Mouse (Mus musculus) gastrocnemius, postnatal 14 days (tissue): Measurements from ENCODE around the gene 4930507D05Rik. TPM values are rescaled to one million over a fixed set of nuclear protein-coding genes. Genes with fewer than 3 reads are reported as not detected.
"Not testable (repeated sequence)": the region's sequence is repeated elsewhere in the genome, so short reads cannot be mapped to it uniquely, and the experiment has no call there.

Experiments used
- DNase-seq: peaks from one replicate; pipeline ENCODE4 v3.0.0; 2021; ENCODE audit warnings: mixed read lengths
- intact Hi-C: fragments of 180-260 bp; cut with DNase I; formaldehyde crosslinking; loops from one replicate; pipeline ENCODE4 v1.15.1; 2025; ENCODE audit warnings: low total_unique reads
- total RNA-seq, 2 experiments: library from RNA; stranded (reverse); gene quantifications; 2 replicates each; pipeline ENCODE4 v1.2.3; 2021

The 4930507D05Rik gene
- total RNA-seq, 2 experiments from 2014 or later = 0.16 to 0.23 TPM

DNA sequence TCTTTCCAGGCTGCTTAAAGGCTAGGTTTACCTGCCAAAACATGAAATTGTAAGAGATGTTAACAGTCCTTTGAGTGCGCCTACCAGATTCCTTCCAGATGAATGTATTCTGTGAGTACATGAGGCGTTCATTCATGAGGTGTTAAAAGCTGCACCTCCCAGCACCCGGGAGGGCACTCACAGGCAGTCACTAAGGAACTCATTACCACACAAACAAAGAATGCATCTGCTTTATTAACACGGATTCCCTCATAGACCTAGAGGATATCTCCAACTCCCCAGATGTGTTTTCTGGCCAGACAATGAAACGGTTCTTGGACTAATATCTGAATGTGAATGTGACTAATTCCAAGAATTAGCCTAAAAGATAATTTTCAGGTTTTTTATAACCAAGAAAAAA lies 21.8 kb downstream of the 4930507D05Rik start:
- no peak for DNase-seq
- intact Hi-C loops = no loop called here

- intact Hi-C loops = no loop called here
- DNase-seq = no peak
Observed at GRCm38 (mm10) chr10:62474944-62475343, 25.7 kb downstream of the 4930507D05Rik start.

DNA sequence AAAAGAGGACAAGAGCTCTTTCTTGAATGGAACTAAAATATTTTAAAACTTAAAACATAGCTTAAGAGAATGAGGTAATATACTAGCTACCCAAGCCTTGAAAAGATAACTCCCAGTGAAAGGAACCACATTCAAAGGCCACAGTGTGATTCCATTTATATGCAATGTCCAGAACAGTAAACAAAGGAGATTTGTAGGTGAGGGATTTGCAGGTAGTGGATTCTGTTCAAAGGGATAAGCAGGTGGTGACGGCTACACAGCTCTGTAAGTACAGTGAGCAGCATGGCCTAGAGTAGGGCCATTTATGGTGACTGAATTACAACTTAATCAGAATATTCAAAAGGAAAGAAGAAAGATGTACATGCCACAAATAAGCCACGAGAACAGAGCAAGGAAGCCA lies 27.7 kb downstream of the 4930507D05Rik start:
- intact Hi-C loops = no loop called here

DNA sequence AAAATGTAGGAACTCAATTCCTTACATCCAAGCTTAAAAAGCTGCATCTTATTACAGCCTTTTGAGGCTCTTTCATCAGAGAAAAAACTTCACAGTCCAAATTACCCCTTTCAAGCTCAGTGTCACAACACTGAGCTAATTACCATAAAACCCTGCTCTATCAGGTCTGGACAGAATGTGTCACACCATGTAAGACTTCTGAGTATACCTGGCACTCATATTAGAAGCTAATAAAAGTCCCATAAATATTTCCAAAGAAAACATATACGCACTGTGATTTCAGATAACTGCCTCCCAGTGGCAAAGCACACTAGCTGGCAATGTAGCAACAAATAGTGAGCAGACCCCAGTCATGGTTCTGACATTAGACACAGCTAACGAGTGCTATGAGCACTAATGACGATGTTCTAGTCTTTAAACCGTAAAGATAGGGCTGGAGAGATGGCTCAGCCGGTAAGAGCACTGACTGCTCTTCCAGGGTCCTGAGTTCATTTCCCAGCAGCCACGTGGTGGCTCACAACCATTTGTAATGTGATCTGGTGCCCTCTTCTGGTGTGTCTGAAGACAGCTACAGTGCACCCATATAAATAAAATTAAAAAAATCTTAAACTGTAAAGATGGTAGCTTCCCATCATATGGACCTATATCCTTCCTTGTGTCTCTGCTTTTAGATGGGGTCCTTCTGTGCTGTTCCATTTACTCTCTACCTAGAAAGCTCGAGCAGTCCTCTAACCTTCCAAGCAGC lies 32.0 kb downstream of the 4930507D05Rik start:
- intact Hi-C loops = no loop called here

More for the DNA sequence above, 27.7 kb downstream of the 4930507D05Rik start:
- DNase-seq = no peak

GRCm38 (mm10) chr10:62485878-62486582 lies 36.7 kb downstream of the 4930507D05Rik start:
- no peak for DNase-seq
- intact Hi-C loops = loop anchor here (5.0 kb wide), 1 partner anchor 39 kb away; the partner anchor contains the start of genes 4930507D05Rik and Supv3l1

More for the DNA sequence above, 32.0 kb downstream of the 4930507D05Rik start:
- no peak for DNase-seq

GRCm38 (mm10) chr10:62486618-62487415 lies 37.5 kb downstream of the 4930507D05Rik start, which contains the start of gene Vps26a:
TSS of gene Vps26a (minus strand) at chr10:62486805.
- DNase-seq = peak; percentile 97
- intact Hi-C loops = loop anchor here (5.0 kb wide), 1 partner anchor 40 kb away; the partner anchor contains the start of genes 4930507D05Rik and Supv3l1

DNA sequence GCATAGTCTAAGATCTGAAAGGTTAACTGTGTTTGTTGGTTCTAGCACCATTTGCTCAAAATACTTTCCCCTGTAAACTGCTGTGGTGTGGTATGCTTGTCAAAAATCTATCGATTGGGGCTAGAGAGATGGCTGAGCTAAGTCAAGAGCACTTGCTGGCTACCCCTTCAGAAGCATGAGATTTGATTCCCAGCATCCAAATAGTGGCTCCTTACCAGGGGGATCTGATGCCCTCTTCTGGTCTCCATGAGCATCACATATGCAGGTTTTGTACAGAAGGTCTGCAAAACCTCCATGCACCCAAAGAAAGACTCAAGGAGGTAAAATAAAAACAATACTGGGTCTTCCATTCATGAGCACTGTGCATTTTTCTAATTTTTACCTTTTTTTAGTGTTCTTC lies 39.0 kb downstream of the 4930507D05Rik start:
- intact Hi-C loops = loop anchor here (5.0 kb wide), 1 partner anchor 41 kb away; the partner anchor contains the start of genes 4930507D05Rik and Supv3l1
- peak; percentile 7 for DNase-seq

GRCm38 (mm10) chr10:62491681-62492080 lies 42.4 kb downstream of the 4930507D05Rik start:
- DNase-seq, intact Hi-C loops: not testable (repeated sequence)

- peak; percentile 49 for DNase-seq
- intact Hi-C loops = loop anchor here (2.0 kb wide), 1 partner anchor 50 kb away; no protein-coding TSS in a partner anchor
Observed at GRCm38 (mm10) chr10:62500088-62500915, 51.0 kb downstream of the 4930507D05Rik start.

Other genes starting within 250 kb of the 4930507D05Rik start
- gene Tspan15, start 218.2 kb upstream of the 4930507D05Rik start, total RNA-seq = 10 to 100 TPM; 11.4 TPM
- gene Tacr2, start 197.1 kb upstream of the 4930507D05Rik start, total RNA-seq = not detected
- 10 to 100 TPM; 12.6 to 16.3 TPM for gene Hk1, start 69.6 kb upstream of the 4930507D05Rik start, total RNA-seq
- under 1 TPM; 0.09 to 0.14 TPM for gene Hkdc1, start 27.0 kb upstream of the 4930507D05Rik start, total RNA-seq
- 10 to 100 TPM; 16.3 to 17.6 TPM for gene Supv3l1, start 249 bp downstream of the 4930507D05Rik start, total RNA-seq
- gene Vps26a, start 37.3 kb downstream of the 4930507D05Rik start, total RNA-seq = 10 to 100 TPM; 26.3 to 26.6 TPM
- gene Srgn, start 78.0 kb downstream of the 4930507D05Rik start, total RNA-seq = 10 to 100 TPM; 11.8 to 14.0 TPM
- gene Kif1bp, start 129.0 kb downstream of the 4930507D05Rik start, total RNA-seq = 10 to 100 TPM; 21.6 to 22.8 TPM
- gene Ddx21, start 152.8 kb downstream of the 4930507D05Rik start, total RNA-seq = 10 to 100 TPM; 25.1 to 34.3 TPM
- gene Ddx50, start 201.7 kb downstream of the 4930507D05Rik start, total RNA-seq = 10 to 100 TPM; 49.2 to 50.9 TPM